Mouse (Mus musculus) large intestine, adult 2 months (tissue): ENCODE results near the gene Ppp1r3e. TPM values are rescaled to one million over a fixed set of nuclear protein-coding genes. Genes with fewer than 3 reads are reported as not detected.

Experiments used
- DNase-seq: peaks from one replicate; pipeline ENCODE4 v3.0.0-alpha.2; 2012; ENCODE audit warnings: low read depth, low spot score
- WGBS: fragments of 180-500 bp; shearing (Covaris S2); methylation state at CpG from one replicate; pipeline ENCODE4 v1.1.7; 2018; 5-methylcytosine and 5-hydroxymethylcytosine counted together
- polyA plus RNA-seq: library from polyadenylated mRNA; depleted of rRNA; stranded (reverse); fragments of >200 nt; gene quantifications from 2 replicates; pipeline ENCODE4 v1.2.3, GENCODE M21; 2012; rRNA removed

The Ppp1r3e gene
- 9.1 and 11.2 TPM in 2 replicates for polyA plus RNA-seq

DNA sequence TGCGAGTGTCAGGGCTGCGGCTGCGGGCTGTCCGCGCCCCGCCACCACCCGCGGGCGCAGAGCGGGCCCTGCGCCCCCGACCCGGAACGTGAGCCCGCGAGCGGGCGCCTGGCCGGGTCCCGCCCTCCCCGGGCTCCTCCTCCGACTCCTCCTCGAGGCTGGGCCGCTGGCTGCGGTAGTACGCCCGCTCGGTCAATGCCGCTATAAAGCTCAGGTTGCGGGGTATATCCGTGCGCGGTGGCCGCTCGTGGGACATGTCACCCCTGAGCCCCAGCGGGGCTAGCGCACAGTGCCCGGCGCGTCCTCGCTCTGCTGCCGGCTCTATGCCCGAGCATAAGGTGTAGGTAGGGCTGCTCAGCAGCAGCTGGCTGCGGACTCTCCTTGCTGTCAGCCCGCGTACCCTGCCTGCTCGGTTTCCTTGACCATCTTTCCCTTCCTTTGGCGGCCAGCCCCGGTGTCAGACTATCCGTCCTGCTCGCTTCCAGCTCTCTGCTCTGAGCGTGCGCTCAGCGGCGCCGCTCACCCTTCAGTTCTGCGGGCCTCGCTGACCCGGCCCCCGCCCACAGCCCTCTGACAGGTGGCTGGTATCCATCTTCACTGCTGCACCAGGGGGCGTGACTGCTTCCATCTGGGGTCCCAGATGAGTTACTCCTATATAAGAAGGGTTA lies at the start of gene Ppp1r3e:
TSS of gene Ppp1r3e (minus strand) at position 503 of the 668 bp plus-strand sequence.
- WGBS = 1% methylated on average over 61 of the region's 61 CpGs
- no peak for DNase-seq

- DNase-seq = no peak
- 1% methylated on average over 56 of the region's 58 CpGs for WGBS
Measured at GRCm38 (mm10) chr14:54926401-54927158, 49.2 kb upstream of the Ppp1r3e start.

DNA sequence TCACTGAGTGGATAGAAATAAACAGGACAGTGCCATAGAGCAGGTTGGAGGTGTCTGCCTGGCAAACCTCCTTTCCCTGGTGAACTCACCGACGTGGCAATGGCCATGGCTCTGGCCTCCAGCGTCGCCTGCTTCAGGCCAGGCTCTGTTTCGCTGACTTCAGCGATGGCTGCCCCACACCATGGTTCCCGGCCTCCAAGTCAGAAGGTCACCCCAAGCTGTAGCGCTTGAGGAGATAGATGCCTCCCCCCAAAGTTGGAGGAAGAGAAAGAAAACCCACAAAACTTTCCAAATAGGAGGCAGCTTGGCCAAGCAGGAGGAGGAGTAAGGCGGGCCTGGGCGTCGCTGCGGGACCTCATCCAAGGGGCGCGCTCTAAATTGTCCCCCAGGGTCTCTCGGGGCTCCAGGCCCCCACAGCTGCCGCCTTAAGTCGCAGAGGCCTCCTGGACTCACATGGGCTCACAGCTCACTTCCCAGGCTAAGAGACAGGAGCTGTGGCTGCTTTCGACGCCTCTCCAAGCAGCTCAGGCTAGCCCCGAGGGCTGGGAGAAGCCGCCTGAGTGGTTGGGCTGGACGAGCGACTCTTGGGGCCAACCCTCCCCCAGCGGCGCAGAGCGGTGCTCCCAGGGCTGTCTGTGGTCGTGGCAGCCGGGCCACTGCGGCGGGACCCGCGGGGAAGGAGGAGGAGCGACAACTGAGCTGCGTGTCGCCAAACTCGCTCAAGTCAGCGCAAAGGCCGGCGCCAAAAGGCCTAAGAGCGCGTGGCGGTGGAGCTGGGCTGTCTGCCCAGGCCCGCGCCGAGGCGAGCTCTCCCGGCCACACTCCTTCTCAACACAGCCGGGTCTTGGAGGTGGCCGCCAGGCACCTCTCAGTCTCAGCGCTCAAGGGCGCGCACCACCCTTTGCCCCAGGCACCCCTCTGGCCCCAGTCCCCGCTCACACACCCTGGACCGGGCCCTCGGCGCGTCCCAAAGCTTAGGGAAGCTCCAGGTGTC lies 48.3 kb upstream of the Ppp1r3e start, which contains the start of gene Efs:
TSS of gene Efs (minus strand) at position 778 of the 994 bp plus-strand sequence.
- DNase-seq = no peak

DNA sequence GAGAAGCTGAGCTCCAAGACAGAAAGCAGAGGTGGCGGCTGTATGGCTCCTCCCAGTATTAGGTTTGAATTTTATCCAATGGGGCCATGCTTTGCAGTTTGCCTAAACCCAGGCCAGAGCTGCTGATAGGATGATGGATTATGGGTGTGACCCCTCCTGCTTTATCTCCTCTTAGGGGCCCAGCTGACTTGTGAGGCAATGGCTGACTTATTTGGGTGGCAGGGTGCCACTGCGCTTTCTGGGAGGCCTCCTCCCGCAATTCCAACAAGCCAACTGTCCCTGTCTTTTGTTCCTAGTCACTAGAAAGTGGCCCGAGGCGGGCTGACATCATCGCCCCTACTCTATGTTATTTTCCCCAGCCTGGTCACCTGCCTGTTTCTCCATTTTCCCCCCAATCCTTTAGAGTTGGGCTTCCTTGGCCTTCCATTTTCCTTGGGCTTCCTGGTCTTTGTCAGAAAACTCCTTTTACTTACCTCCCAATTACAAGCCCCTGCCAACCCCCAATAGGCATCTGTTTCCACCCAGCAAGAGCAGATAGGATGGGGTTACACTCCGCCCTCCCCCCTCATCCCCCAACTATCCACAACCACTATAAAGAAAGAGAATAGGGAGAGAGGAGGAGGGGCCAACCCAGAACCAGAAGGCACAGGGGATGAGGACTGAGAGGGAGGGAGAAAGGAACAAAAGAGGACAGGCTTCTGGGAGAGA lies 47.4 kb upstream of the Ppp1r3e start:
- no peak for DNase-seq
- 36% methylated on average over 7 of the region's 7 CpGs for whole genome bisulfite sequencing

More for the DNA sequence above, 48.3 kb upstream of the Ppp1r3e start, which contains the start of gene Efs:
- 11% methylated on average over 57 of the region's 57 CpGs for WGBS

DNA sequence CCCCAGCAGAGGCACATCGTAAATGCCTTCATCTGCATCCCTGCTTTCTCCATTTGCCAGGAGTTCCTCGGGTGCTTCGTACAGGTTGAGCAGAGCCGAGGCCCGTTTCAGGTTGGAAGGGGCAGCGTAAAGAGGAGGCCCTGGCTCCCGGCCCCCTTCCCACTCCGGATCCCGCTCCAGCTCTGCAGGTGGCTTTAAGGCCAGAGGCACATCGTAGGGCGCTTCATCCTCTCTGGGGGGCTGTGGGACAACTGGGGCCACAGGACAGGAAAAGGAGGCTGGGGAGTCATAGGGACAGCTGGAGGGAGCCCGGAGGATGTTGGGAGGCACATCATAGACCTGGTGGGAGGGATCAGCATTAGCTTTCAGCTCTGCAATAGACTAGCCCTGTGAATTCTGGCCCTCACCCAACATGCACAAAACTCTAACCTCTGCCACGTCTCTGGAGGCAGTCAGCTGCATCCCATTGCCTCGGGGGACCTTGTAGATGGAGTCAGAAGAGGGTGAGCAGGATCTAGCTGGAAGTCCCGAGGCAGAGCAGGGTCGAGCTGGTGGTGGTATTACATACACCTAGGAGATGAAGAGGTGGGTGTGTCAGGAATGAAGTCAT lies 42.8 kb upstream of the Ppp1r3e start:
- 77% methylated on average over 16 of the region's 16 CpGs for WGBS
- DNase-seq = no peak

DNA sequence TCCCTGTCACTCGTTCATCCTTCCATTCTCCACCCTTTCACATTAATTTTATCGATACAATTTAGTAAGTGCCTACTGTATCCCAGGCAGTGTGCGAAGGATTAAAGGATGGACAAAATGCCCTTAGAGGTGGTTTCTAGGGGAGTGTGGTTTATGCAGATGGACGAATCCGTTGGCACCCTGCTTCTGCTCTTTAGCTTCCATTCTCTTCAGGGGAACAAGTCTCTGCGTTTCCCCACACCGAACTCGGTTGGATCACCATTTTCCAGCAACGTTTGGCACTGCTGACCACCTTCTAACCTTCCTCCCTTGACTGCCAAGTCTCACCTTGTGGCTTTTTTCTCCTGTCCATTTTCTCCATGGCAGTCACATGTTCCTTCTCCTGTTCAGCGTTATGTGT lies 36.0 kb upstream of the Ppp1r3e start:
- WGBS = 23% methylated on average over 10 of the region's 10 CpGs

GRCm38 (mm10) chr14:54912886-54913285 lies 35.5 kb upstream of the Ppp1r3e start, which contains the start of gene Slc22a17:
Gene Slc22a17, minus strand, starts transcription at chr14:54913132.
- DNase-seq = no peak
- WGBS = under 1% methylated on average over 28 of the region's 28 CpGs

More for the DNA sequence above, 36.0 kb upstream of the Ppp1r3e start:
- no peak for DNase-seq

GRCm38 (mm10) chr14:54912109-54912850 lies 34.9 kb upstream of the Ppp1r3e start:
- WGBS = 4% methylated on average over 67 of the region's 69 CpGs
- no peak for DNase-seq

- no peak for DNase-seq
- WGBS = 80% methylated on average over 7 of the region's 7 CpGs
Measured at GRCm38 (mm10) chr14:54908682-54909081, 31.3 kb upstream of the Ppp1r3e start.

DNA sequence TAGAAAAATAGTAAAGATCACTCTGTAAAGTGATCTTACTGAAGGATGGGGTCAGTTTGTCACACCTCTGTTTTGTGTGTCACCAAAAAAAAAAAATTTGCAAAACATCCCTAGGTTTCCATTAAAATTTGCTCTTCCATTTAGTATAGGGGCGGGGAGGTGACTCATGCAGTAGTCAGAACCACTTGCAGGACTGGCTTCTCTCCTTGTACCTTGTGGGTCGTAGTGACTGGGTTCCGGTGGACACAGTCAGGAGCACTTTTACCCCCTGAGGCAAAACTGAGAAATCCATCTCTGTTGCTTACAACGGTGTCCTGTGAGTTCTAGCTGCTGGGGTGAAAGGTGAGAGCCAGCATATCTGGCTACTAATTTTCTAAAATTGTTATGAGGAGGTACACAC lies 26.3 kb upstream of the Ppp1r3e start:
- no peak for DNase-seq
- 75% methylated on average over 4 of the region's 4 CpGs for WGBS

DNA sequence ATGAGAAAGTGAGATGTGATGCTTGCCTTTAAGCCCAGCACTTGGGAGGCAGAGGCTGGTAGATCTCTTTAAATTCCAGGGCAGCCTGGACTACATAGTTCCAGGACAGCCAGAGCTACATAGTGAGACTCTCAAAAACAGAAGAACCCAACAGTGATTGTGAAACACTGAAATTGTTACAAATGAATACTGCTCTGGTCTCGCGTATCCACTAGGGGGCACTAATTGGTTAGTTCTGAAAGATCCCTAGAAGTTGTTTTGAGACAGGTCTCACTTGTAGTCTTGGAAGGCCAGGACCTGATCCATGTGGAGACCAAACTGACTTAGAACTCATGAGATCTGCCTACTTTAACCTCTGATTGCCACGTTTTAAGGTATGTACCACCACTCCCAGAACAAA lies 23.0 kb upstream of the Ppp1r3e start:
- under 1% methylated on average over 3 of the region's 3 CpGs for WGBS
- DNase-seq = no peak

DNA sequence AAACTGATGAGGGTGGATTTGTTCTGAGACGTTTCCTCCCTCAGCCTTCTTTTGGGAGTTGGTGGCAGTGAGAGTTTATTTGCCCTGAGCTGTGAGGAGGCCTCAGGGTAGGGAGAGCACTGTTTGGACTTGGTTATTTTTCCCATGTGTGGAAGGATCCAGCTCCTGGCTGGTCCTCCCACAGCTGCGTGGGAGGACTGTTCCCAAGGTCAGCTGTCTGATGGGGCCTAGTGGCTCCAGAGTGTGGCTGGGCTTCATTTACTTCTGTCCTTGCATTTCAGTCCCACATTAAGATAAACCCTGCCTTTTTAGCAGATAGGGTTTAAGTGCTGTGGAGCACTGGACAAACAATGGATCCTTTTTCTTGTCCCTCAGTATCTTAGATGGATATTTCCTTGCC lies 20.1 kb upstream of the Ppp1r3e start:
- DNase-seq = no peak
- 42% methylated on average over 2 of the region's 2 CpGs for WGBS

DNA sequence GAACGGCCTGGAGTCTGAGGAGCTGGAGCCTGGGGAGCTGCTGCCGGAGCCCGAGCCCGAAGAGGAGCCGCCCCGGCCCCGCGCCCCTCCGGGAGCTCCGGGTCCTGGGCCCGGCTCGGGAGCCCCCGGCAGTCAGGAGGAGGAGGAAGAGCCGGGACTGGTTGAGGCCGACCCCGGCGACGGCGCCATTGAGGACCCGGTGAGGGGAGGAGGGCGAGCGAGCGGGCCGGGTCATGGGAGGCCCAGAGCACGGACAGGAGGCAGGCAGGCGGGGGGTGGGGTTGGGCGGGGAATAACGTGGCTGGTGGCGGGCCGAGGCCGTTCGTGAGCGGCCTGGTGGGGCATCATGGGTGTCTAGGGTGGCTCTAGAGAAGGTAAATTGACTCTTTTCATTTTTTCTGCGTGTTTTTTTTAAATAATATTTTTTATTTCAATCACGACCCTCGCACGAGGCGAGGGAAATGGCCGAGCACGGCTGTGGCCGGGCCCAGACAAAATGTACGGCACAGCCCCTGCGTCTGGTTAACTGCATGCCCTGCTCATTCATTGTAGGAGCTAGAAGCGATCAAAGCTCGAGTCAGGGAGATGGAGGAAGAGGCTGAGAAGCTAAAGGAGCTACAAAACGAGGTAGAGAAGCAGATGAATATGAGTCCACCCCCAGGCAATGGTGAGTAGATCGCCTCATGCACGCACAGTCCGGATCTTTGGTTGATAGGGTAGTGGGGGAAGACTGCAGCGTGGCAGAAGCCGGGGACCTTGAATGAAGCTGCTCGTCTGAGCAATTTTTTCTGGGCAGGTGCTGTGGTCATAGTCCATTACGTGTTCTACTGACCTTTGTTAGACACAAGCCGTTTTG lies 17.2 kb upstream of the Ppp1r3e start:
- no peak for DNase-seq
- WGBS = under 1% methylated on average over 54 of the region's 54 CpGs

DNA sequence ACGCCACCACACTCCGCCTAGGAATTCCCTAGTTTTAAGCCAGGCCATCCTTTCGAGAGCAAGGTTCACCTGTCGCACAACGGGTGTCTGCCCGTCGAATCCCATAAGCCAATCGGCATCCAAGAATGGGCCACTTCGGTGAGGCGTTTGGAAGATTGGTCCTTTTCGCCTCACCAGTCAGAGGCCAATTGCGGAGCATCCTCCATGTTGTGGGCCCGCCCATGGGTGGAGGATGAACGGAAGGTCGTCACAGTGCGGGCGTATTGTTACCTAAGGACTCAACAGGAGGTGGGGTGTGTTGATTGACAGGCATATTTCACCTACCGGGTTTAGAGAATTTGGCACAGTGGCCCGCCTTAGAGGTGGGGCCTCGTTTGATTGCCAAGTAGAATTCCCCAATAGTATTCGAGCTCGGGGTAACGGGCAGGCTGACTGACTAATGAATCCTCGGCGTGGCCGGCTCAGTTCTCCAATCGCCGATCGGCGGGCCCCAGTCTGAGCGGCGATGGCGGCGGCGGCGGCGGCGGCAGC lies 16.4 kb upstream of the Ppp1r3e start:
- under 1% methylated on average over 38 of the region's 38 CpGs for WGBS
- DNase-seq = peak; percentile 99

- DNase-seq = no peak
- 93% methylated on average over 3 of the region's 3 CpGs for WGBS
Measured at GRCm38 (mm10) chr14:54892200-54892599, 14.8 kb upstream of the Ppp1r3e start, which contains the start of gene Pabpn1. Gene Pabpn1, plus strand, starts transcription at chr14:54892500.

GRCm38 (mm10) chr14:54885309-54885708 lies 8.0 kb upstream of the Ppp1r3e start:
- DNase-seq = no peak
- WGBS = 85% methylated on average over 11 of the region's 11 CpGs
